Mouse (Mus musculus) left cerebral cortex, adult 18-20 months (tissue): ENCODE results near the gene Rgl1. TPM values are rescaled to one million over a fixed set of nuclear protein-coding genes. Genes with fewer than 3 reads are reported as not detected.

ENCODE experiments used
- DNase-seq, 2 experiments: peaks; one replicate each; pipeline ENCODE4 v3.0.0; 2021 to 2022; ENCODE audit warnings: low spot score in 2 of 2, mixed read lengths in 1 of 2
- total RNA-seq, 2 experiments: library from RNA; stranded (reverse); gene quantifications; 2 replicates each; pipeline ENCODE4 v1.2.3; 2021

Gene Rgl1
- total RNA-seq, 2 experiments from 2014 or later = 111 to 116 TPM

DNA sequence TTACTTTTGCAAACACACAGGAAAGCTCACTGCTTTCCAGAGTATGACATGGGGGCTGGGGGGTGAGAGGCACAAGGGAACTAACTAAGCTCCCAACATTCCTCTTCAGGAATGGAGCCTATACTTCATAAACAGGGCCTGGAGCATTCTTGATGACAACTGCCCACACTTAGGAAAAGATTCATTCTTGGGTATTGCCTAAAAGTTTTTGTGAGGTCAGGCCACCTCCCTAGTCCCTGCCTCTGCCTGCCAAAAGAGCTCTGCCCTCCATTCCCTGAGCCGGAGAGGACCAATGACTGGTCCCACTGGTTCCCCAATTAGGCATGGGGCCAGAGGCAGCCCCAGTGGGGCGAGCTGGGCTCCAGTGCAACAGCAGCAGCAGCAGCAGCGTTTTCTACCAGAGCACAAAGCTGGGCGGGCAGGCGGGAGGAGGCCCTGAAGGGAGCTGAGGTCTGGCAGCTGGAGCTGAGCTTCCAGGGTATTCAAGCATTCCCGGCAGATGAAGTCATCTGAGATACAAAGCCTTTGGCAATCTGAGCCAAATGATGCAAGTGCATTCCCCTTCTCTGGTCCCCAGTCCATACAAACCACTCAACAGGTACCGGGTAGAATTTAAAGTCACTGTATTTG lies 210.1 kb downstream of the Rgl1 start:
- peak in 1 of 2 experiments; percentile 39 for DNase-seq

DNA sequence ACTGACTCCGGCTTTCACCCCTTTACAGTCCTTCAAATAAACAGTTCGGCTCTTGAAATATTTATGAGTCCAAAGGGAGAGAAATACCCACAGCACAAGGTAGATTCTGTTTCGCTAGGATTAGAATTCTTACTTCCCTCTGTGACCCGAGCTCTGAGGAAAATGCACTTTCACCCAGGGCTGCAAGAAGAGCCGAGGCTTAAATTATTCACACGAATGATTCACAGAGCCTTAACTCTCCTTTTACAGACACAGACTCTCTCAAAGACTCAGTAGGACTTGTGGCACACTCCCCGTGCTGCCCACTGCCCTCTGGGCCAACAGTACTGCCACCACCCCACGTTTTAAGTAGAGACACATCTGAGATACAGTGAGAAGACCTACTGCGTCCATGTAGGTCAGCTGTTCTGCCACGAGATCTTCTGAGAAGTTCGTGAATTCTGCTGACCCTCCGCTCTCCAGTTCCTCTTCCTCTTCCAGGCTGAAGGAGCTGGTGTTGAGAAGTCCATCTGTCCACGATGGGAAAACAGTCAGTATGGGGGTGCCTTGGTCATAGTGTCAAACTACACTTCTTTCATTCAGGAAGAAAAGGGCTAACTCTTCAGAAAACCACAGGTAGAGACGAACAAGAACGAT lies 212.1 kb downstream of the Rgl1 start:
- no peak for DNase-seq

DNA sequence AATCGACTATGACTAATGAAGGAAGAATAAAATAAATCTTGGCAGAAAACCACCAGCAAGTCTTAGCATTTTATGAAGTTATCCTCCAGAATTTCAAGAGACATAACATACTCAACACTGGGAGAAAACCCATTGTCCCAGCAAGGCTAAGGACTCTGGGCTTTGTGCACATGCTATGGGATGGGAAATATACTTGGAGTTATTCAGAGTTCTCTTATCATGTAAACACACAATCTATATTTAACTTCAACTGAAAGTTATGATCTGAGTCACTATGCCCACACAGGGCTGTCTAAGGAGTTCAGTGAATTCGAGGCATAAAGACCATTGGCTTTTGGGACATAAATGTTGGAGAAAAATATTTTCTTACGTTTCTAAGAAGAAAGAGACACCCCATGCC lies 215.2 kb downstream of the Rgl1 start:
- no peak for DNase-seq

DNA sequence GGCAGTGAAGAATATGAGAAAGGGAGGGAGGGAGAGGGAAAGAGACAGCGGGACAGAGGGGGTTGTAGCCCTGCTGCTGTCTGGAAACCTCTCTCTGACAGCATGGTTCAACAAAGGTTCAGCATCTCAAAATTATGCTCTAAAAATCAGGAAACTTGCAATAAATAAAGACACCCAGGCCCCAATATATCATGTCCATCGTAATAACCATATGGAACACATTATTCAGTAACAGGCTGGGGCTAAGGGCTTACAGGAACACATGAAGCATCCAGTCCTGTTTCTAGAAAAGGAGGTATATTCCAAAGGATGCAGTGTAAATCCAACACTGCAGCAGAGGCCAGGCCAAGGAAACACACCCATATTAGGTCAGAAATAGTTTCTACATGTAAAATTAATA lies 215.6 kb downstream of the Rgl1 start:
- no peak for DNase-seq

DNA sequence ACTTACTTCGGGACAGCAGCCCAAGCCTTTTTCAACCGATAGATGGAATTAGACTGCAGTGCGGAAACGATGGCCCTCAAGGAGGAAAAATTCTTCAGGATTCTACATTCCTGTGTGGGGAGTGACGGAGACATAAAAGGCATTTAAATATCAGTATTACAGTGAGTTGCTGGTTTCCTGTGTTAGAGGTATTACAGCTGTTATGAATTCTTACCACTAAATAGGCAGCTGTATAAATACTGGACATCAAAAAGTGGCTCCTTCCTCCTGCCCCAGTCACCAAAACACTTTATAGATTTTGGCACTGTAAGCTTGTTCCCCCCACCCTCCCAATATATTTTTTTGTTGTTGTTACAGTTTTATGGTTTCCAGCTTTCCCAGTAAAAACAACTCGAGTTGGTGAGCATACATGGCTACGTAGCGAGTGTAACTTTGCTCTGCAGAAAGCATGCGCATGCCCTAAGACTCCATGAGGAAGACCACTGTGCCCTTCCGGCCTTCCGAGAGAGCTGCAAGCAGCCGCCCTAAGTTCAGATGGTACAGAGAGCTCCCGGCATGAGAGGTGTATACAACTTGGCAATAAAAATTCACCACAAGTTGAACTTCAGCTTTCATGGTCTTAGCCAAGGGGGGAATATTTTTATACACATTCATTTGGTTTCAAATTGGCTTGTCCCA lies 217.0 kb downstream of the Rgl1 start:
- no peak for DNase-seq

DNA sequence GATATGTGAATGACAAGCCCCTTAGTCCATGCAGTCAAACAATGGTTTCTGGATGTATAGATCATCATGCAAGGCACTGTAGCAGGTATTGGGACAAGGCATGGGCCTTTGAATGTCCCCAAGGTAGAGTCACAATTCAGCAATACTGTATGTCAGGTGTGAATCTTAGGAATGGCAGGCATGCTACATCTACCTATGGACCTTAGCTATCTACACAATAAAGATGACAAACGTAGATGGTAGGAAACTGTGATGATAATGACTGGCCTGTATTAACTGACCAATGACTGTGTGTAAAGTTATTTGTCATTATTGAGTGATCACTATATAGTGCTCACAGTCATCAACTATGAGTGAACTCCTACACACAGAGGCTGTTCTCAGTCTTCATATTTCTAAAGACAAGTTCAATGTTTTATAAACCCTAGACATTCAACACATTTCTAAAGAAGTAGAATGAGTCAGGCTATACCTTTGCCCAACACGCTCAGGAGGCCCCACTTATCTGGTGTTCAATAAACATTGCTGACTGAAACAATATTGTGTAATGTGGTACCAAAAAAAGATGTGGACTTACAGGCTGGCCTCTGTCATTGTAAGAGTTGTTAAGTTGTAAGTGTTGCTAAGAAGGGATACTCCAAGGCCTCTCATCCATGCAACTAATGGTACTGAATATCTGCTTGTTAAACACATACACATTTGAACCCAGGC lies 222.5 kb downstream of the Rgl1 start:
- DNase-seq = no peak

DNA sequence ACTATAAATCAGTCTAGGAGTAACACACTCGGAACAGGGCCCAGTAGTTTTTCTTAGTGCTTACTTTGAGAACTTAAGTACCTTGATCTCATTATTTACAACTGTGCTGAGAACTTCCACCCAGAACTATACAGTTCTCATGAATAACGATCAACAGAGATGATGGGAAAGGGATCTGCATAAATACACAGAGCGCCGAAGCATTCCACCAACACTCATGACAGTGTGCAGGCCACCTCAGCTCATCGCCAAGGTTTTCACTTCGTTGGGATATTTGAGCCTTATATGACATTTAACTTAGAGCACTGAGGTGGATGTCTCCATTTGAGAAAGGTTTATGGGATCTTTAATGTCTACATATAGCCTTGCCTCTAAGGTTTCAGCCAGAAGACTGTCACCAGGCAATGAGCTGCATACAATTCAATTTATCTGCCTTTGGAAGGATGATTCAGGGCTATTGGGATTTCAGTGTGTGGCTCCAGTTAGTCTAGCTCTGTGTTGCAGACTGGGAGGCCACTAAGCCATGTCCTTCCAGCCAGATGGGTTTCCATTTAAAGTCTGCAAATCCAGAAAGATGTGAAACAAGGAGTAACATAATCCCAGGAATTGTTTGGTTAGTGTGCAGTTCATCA lies 223.3 kb downstream of the Rgl1 start:
- no peak for DNase-seq

DNA sequence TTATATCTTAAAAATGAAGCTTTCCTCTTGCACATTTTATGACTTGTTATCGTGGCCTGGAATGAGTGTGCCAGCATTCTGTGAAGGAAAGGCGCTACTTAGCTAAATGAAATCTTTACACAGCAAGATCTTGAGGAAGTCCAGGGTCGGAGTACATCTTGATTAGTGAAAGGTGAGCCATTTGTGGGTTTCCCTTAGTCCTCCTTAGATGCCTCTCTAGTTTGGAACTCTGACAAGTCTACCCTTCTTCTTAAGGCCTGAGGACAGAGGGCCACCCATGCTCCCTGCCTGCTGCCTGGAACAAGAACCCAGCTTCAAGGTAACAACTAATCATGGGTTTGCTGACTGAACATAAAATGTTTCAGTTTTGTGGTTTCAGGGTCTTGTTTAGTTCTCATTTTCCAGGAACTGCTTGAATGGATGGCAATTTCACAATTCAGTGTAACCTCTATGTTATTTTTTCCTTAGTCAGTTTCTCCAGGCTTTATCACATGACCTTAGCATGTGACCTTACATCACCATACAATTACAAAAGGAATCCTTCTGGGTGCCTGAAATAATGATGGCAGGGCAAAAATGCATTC lies 225.8 kb downstream of the Rgl1 start:
- no peak for DNase-seq

DNA sequence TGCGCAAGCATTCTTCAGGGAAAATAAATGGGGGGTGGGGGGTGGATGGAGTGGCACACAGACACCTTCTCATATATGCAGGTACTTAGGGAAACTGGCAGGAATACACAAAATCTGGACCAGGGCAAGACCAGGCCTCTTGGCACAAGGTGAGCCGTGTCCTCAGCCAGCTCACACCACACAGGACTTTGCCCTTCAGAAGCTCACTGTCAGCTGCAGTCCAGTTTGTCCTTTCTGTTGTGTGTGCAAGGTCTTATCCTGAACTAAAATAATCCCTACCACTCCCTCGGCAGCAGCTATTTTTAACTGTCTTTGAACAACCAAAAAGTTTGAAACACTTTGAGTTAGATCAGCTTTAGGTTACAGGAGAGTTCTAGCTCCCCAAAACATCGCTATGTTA lies 227.3 kb downstream of the Rgl1 start:
- DNase-seq = no peak

DNA sequence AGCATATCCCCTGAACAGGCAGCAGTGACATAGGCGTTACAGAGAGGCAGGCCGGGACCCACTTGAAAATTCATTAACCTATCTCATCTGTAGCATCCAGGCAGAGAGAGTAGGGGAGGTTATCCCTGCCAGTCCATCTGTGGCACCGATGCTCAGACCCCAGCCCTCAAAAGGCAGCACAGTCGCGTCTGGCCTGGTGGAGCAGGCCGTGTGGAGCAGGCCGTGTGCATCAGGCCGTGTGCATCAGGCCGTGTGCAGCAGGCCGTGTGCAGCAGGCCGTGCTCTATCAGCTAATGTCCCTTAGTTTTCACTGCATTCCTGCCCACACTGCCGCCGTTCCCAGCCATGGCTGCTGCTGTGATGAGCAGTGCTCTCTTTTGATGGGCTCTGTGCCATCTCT lies 229.0 kb downstream of the Rgl1 start:
- DNase-seq = no peak

DNA sequence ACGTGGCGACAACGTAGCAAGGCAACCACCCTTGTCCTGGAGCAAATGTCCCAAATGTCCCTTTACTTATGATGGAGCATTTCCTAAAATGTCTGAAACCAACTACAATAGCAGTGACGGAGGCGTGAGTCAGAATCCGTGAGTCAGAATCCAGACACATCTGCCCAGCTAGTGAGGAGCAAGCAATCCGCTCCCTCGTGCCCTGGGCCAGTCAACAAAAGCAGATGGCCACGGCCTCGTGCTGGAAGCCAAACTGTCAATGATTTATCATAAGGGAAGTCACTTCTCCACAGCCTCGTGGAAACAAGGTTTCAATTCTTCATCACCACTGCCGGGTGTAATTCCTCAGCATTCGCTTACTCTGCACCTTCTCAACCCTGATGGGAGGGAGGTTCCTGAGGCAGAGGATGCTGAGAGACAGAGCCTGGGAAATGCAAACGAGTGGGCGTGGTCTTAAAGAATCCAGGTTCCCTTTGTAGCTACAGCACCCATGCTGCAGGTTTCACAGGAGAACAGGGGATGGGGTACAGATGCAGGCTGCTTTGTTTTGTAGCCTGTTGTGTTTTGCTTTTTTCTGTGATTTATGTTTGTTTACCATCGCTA lies 229.6 kb downstream of the Rgl1 start:
- peak; percentile 58 to 60 for DNase-seq

DNA sequence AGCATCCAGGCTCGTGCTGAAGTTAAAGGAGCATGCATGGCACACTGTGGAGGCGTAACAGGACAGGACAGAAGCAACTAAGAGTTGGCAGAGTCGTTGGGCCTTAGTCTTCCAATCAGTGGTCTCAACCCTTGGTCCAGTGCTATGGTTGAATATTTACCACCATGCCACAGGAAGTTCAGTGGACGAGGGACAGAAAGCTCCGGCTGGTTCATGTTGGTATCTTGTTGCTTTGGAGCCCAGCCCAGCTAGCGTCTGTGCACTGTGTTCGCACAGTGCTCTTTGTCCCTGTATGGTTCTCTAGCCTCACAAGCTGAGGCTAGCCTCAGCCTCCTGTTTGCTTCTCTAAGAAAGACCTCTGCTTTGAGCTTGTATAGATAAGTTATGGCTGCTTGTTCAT lies 231.6 kb downstream of the Rgl1 start:
- DNase-seq = no peak

DNA sequence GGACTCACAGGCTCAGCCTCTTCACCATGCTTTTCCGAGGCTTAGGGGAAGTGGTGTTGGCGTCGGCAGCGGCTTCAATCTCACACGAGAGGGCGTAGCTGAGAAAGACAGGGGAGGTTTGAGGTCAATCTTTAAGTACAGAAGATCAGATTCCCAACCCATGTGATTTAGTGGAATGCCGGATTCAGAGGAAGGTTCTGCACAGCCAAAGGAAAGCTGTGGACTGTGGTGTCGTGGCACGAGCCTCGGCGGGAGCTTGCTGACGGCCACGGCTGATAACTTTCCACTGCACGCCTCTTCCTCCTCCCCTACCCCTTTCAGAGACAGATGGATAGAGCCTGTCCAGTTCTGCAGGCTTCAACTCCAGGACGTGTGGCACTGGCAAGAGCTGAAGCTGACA lies 234.7 kb downstream of the Rgl1 start:
- no peak for DNase-seq

DNA sequence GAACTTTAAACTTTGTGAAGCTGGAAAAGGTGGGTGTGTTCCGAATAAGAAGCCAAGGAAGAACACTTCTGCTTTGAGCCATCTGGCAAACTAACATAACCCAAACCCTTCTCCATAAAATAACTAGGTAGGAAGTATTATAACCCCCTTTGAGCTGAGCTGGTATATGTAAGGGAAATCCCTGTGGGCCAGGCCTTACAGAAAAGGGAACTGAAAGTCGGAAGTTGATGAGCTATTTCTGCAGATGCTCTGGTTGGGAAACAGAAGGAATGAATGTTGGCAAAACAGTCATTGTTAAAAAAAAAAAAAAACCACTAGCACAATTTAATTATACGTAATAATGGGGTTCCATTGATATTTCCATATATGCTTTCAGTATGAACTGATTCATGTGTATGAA lies 237.4 kb downstream of the Rgl1 start:
- no peak for DNase-seq

DNA sequence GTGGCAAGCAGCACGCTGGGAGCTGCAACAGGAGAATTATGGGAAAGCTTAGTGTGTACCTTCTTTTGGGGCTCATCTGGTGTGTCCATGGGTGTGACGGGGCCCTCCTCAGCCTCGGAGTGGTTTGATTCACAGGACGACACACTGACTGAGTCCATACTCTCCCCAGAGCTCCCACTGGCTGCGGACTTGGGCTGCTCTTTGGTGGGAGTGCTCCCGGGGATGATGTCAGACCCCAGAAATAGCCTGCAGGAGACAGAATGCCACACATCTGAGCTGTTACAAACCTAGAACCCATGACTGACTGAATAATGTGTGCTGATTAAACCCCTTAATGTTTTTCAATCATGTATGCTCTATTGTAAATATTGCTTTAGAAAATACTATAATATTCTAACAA lies 237.9 kb downstream of the Rgl1 start:
- no peak for DNase-seq

DNA sequence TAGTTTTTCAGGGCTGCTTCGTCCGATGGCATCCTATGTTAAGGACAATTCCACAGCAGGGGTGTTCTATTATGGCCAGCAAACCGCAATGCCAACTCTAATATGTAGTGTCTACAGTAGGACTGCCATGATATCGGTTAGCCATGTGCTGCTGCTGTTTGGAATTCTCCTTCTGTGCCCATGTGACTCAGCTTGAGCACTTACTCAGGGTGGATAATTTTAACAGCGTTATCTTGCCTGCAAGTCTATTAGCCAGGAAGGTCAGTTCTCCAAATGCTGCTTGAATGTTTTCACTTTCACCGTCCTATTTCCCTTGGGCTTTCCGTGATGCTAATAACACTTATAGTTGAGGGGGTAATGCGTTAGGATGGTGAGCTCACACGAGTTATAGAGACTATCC lies 240.0 kb downstream of the Rgl1 start:
- DNase-seq = no peak

DNA sequence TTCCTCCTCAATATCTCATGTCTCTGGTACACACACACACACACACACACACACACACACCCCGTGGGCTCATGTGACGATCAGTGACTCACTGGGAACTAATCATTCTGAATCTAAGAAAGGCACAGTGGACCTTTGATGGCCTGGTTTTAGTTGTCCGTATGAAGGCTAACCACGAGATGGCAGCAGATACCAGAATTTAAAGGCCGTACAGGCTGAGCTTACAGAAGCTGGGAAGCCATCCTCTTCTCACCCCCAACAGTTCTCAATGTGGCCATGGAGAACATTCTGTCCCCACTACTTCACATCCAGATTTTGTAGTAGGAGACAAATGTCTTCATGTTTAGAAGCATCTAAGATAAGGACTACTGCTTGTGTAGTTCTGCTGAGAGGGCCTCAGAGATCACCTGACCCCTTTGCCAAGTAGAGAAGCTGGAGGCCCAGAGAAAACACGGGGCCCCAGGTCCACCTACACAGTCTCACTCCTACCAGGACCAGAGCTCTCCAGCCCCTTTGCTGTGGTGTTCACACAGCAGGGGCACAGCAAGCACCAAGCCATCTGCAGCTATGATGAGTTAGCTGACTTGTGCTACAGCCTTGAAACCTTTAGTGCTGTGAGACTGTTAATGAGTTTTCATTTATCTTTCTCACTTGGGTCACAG lies 241.0 kb downstream of the Rgl1 start:
- DNase-seq = peak; percentile 82

DNA sequence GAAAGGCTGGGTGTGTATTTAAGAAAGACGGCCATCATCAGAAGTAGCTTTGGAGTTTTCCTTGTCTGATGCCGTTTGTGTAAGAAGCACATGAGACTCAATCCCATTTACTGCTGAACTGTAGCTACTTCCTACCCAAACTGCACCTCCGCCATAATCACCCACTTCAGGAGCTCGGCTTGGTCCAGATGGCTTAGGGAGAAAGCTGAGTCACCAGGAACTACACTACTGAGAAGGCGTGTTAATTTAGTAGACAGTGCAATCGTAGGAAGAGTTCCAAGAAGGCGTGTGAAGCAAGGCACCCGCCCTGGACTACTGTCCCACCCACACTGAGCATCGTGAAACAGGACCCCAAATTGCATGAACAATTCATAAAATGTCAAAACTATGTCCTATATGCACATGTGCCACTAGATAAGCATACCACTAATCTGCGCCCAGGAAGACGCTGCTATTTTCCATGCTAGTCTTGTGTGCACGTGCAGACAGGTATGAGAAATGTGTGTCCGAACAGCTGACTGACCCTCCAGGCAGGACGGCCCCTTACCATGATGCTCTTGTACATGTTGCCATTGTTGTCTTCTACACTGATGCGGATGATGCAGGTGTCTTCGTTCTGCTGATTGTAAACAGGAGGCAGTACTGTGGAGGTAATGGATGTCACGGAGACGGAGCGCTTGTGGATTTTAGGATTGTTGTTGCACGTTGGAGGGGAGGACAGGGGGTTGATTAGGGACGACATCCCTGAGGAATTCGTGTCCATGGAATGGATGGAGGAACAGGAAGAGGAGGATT lies 241.9 kb downstream of the Rgl1 start:
- peak; percentile 72 to 84 for DNase-seq

DNA sequence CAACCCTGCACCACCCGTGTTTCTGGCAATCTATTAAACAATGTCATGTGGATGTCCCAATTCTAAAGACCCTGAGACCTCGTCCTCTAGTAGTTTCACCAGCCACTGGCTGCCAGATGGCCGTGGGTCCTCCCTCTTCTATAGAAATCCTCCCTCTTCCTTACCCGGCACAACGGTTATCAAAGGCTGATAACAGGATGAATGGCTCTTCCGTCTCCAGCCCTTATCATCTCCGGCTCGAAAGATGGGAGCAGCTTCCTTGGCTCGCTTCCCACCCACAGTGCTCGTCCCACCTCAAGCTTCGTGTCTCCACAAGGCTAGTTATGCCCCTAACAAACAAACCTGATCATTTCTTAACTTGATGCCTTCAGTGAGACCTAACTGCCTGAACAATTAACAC lies 242.9 kb downstream of the Rgl1 start:
- DNase-seq = no peak
